Mouse (Mus musculus): ENCODE data around the gene Acad11. TPM values are rescaled to one million over a fixed set of nuclear protein-coding genes. Genes with fewer than 3 reads are reported as not detected.

The Acad11 gene
- total RNA-seq, 2 experiments from 2014 or later, result 59.7 to 85.9 TPM

DNA sequence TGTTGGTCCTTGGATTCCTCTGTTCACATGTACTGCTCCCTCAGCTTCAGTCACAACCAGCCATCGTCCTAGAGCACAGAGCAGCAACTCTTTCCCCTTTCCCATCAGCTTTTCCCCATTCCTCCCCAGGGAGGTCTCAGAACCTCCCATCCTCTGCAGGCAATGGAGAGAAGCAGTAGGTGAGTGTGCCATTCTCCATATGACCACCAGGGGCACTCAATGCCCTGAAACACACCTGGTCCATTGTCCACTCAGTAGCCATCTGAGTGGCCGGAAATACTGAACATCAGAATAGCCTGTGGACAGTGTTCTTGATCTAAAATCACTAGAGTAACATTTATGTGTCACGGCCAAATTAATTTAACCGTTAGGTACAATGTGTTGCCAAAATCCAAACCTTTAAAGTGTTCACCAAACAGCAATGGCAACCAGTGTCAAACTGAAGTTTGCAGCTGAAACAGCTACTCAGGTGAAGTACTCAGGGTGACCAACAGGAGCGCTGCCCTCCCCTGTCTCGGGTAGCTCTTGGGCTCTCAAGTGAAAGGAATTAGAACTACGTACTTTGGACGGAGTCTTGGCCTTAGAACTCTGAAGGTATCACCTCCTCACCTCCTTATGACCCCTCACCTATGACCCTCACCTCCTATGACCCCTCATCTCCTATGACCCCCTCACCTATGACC, 81.3 kb downstream of the Acad11 start:
- no peak for DNase-seq

DNA sequence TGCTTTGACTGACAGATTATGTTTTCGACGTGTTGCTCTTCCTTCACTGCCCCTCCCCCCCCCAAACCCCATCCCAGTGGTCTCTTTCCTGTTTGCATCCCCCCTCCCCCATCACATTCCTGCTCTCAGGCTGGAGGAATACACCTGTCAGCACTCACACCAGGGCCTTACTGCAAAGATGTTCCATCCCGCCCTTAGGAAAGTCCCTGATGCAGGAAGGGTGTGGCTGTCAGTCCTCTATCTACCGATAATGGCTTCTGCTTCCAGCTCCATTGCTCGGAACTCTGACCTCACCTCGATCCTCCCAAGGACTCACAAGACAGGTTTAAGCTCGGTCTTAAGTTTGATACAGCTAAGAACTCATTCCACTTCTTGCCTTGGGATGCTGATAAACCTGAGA, 83.5 kb downstream of the Acad11 start:
- DNase-seq, result no peak

DNA sequence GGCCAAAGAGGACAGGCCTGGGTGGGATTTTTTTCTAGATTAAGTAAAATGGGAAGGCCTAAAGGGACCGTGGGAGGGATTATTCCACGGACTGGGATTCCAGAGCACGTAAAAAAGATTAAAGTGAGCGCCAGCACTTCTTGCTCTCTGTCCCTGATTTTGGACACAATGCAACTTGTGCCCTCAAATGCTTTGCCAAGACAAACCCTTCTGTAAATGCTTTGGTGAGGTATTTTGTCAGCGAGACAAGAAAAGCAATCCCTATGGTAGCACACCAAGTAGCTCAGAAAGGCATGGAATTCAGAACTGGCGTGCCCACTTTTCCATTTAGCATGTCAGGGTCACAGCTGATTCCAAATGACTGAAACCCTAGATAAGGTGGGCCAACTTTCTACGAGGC, 85.8 kb downstream of the Acad11 start:
- no peak for DNase-seq

DNA sequence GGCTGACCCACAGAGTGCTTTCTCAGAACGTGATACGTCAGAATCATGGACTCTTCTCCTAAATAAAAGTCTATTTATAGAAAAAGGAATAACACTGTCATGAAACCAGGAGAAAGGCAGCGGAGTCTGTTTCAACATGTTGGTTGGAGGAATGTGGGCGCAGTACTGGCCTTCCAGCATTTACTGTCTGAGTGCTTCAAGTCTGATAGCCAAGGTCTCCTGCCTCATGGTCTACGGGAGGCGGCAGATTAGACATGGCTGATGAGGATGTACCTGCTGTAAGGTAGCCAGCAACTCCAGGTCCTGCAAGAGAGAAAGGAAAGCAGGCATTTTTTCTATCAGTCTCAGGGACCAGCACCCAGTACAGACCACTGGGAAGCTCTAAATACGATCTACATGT, 88.9 kb downstream of the Acad11 start:
- DNase-seq, result no peak

DNA sequence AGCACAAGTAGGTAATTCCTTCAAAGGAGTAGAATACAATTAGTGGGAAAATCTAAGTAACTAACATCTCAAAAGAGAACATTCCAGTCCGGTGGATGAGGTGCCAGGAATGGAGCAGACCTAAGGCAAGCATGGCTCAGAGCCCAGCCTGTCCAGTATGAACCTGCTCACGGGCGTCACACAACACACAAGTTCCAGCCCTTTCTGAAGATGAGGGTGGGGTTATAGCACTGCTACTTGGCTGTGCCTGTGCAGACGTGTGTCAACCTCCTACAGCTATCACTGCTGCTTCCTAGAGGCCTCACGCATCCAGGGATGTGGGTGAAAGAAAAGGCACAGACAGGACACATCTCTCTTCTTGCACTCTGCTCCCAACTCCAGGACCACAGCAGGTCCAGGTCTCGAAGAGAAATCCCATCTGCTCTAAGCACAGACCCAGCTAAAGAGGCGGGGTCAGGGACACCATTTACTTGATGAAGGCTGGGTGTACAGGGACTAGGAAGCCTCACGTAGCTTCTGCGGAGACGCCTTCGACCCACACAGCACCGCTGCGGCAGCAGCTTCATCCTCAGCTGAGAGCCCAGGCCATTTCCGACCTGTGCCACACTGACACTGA, 92.0 kb downstream of the Acad11 start:
- no peak for DNase-seq

DNA sequence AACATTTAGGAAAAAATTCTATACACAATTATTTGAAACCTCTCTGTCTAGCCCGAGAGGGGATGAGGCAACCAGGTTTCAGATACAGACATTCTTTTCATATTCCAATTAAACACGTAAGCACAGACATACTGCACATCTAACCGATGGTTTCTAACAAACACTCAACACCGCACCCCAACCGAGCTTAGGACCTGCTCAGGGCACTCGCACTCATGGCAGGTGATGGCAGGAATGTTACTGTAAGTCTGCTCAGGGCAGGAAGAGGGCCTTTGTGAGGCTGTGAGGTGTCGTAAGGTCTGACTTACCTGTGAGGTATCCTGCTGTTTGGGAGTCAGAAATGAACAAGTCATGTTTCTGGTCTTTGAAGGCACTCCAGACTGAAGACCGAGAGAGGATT, 93.3 kb downstream of the Acad11 start:
- DNase-seq, result no peak

DNA sequence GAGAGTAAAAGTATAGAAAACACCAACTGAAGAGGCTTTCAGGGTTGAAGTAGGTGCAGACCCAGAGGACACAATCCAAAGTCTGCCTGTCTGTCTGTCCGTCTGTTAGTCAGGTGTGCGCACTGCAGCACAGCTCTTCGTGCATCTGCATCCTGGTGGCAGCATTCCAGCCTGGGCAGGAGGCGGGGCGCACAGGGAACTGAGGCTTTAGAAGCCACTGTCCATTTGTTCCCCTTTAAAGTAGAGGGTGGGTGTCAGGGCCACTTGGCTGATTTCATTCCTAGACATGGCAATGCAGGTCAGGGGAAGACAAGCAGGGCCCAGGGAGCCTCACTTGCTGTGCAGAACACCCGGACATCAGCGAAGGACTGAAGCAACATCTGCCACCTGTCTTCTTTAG, 94.1 kb downstream of the Acad11 start:
- no peak for DNase-seq

DNA sequence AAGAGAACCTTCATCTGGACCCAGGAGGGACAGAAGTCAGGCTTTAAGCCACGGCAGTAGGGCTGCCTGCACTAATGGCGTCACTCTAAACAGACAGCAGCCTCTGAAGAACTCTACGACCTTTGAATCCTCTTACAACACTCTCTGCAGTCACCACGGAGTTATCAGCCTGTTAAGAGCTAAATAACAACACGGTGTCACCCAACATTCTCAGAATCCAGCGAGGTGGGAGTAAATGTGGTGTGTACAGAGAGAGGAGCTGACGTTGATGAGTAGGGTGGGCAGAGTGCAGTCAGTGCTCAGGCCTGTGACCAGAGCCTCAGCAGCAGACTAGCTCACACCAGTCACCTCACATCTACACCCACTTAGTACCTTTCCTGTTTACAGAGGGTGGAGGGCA, 97.9 kb downstream of the Acad11 start:
- no peak for DNase-seq

DNA sequence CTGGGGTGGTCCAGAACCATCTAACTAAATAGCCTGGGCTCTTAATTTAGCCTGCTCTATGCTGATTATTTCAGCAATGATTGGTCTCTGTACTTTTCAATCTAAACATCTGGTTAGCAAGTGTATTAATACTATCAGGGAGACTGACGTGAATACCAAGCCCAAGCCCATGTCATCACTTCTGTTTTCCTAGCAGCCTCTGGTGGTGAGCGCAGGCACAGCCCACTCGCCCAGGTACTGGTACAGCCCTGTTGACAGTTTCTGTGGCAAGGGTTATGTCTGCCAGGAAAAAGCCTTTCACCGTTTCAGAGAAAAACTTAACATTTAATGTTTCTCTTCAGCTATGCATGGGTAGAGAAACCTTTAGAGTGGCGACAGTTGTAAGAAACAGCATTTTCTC, 101.0 kb downstream of the Acad11 start:
- no peak for DNase-seq

DNA sequence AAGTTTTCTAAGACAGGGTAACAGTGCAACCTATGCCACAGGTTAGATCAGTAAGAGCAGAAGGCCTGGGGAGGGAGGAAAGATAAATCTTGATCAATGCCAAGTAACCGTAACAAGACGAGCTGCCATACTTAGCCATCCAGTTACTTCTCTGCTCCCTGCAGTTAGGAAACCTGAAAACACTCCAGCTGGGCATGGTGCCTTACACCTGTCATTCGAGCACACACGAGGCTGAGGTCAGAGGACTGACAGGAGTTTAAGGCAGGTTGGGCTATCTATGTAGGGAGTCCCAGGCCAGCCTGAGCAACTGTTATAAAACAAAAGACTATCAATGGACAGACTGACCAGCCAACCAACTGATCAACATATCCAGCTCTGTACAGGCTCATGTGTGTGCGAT, 102.7 kb downstream of the Acad11 start:
- DNase-seq, result no peak

DNA sequence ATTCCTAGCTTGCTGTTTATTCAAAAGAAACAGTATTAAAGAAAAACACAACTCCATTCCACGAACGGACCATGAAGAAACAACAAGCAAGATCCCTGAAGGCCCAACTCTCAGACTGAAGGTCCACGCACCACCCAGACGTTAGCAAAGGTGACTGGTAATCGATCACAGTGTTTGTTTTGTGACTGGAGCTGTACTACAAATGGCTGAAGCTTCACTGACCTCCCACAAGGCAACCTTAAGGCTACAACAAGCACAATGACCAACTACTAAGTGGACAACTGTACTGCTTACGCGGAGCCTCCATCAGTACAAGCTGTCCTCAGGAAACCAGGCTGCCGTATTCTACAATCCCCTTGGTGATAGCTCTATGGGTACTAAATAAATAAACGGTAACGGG, 106.8 kb downstream of the Acad11 start:
- no peak for DNase-seq

DNA sequence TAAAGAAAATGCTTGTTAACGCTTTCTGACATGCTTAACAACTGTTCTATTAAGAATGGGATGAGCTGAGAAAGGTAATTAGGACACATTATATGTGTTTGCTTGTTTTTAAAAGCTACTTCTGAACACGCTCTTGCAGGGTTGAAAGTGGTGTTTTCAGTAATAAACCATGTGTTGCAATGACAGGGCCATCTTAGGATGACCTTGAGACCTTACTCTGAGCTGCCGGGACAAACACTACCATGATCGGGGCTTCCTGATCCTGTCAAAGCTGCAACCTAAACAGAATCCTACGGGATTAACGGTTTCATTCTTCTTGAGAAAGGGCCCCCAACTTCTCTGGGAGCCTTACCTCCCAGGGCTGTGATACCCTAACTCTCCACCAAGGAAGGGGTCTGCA, 108.5 kb downstream of the Acad11 start:
- DNase-seq, result no peak

DNA sequence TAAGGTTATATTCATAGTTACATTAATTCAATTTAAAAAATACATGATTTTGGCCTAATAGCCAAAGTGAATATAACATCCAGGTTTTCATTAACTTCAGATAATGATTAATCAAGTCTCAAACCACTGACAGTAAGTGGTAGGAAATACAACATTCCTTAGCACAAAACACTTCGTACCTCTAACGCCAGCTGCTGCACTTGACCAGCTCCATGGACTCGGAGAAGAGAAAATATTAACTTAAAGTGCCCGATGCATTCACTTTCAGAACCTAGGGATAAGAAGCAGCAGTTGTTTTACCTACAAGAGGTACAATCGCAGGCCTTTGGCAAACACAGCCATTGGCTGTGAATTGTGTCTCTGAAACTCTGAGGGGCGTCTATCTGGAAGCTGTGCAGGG, 109.2 kb downstream of the Acad11 start:
- DNase-seq, result no peak

Other genes starting within 250 kb of the Acad11 start
- gene Nphp3, start 60.8 kb upstream of the Acad11 start, total RNA-seq (2021), result 1 to 10 TPM; 2.3 to 3.3 TPM
- gene Gm28305, start 22.7 kb upstream of the Acad11 start, total RNA-seq (2021), result not detected
- gene Uba5, start 243 bp upstream of the Acad11 start, total RNA-seq (2021), result 10 to 100 TPM; 46.1 to 46.9 TPM
- gene Ackr4, start 63.6 kb downstream of the Acad11 start, total RNA-seq (2021), result under 1 TPM in 1 of 2 experiments, not detected in 1; 0.17 TPM
- gene Dnajc13, start 199.6 kb downstream of the Acad11 start, total RNA-seq (2021), result 10 to 100 TPM; 43.0 to 46.9 TPM

All from adrenal gland, postnatal 36 days (tissue).